Comparison of ENCODE assay signal across 8 mouse cellular contexts in the genomic region with DNA sequence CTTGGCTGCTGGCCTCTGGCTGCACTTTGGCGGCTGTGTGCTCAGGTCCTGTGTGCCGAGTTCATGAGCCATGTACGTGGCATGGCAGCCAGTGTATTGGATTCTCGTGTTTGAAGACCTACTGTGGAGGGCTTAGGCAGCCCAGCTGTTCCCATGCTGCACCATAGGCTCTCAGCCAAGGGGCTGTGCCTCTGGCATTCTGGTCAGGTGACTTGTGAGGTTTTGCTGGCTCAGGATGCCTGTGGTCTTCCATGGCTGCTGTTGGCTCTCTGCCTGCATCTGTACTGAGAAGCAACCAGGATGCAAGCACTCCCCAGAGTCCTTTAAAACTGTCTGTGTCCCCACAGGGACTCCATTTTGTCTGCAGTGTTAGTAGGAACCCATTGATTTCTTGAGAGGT. TPM values are rescaled to one million over a fixed set of nuclear protein-coding genes. Genes with fewer than 3 reads are reported as not detected.
DNase-seq lines count a peak whose midpoint lies in the region; ATAC-seq lines count a peak whose summit lies in the region.

No protein-coding gene starts in this region.

- no peak for DNase-seq in liver, embryonic 13.5 days
- no peak for DNase-seq in liver
- DNase-seq in NIH3T3 (ENCODE audit: low read depth) = peak; percentile 74
- DNase-seq in kidney, postnatal 36 days = peak; percentile 62 to 75
- no peak for DNase-seq in spleen, adult 12 weeks (ENCODE audit: low spot score)
- DNase-seq in right cerebral cortex, adult 2 months (ENCODE audit: low spot score in 2 of 2) = no peak

- no peak for ATAC-seq in liver, embryonic 13.5 days (ENCODE audit: low read depth)
- ATAC-seq in heart, embryonic 15.5 days (replicated peaks; ENCODE audit: insufficient number of reproducible peaks, insufficient read depth, low FRiP score, low read depth) = 0 out of 2 replicates have a peak, but pooled peaks have one; percentile 18
- no peak for ATAC-seq in monocyte, adult 5-6 weeks (replicated peaks; ENCODE audit: insufficient number of reproducible peaks, low FRiP score, low TSS enrichment, poor library complexity, severe bottlenecking)

- H3K27me3 ChIP-seq in liver, embryonic 13.5 days = no peaks in the 10 kb centered on the region
- H3K27me3 ChIP-seq in heart, embryonic 15.5 days = no peaks in the 10 kb centered on the region

- H3K4me3 ChIP-seq in liver, embryonic 13.5 days (replicated peaks) = no peak overlapping the region
- H3K4me3 ChIP-seq in heart, embryonic 15.5 days = no peak overlapping the region

- H3K9ac ChIP-seq in liver, embryonic 13.5 days = no peak overlapping the region
- no peak overlapping the region for H3K9ac ChIP-seq in heart, embryonic 15.5 days

- 77% methylated on average over 4 of the region's 4 CpGs for WGBS in liver, embryonic 13.5 days (ENCODE audit: insufficient replicate concordance)
- 65% methylated on average over 4 of the region's 4 CpGs for WGBS in heart, embryonic 15.5 days

- peaks cover 71% of the 10 kb centered on the region for H3K4me1 ChIP-seq in liver, embryonic 13.5 days (replicated peaks)
- peaks cover 33% of the 10 kb centered on the region for H3K4me1 ChIP-seq in heart, embryonic 15.5 days (replicated peaks)

- H3K9me3 ChIP-seq in liver, embryonic 13.5 days (replicated peaks) = no peaks in the 10 kb centered on the region
- no peaks in the 10 kb centered on the region for H3K9me3 ChIP-seq in heart, embryonic 15.5 days (replicated peaks)

- peak overlapping the region; percentile 45; the same call in 1 of the 2 replicates for H3K27ac ChIP-seq in liver, embryonic 13.5 days
- H3K27ac ChIP-seq in heart, embryonic 15.5 days = no peak overlapping the region

- peaks cover 8% of the 10 kb centered on the region for H3K36me3 ChIP-seq in liver, embryonic 13.5 days
- no peaks in the 10 kb centered on the region for H3K36me3 ChIP-seq in heart, embryonic 15.5 days

- no peak overlapping the region for H3K4me2 ChIP-seq in liver, embryonic 13.5 days
- H3K4me2 ChIP-seq in heart, embryonic 15.5 days = no peak overlapping the region

RNA-seq across cellular contexts. Expression of a gene that starts 33.0 kb away (rescaled TPM):
- polyA plus RNA-seq in liver, embryonic 13.5 days (2015; fragmentation: Nextera tagmentation; extraction: Ambion mirVana) = 0.22 and 0.30 TPM in 2 replicates
- 0.15 and 0.60 TPM in 2 replicates for polyA plus RNA-seq in heart, embryonic 15.5 days (2015; fragmentation: Nextera tagmentation; extraction: Ambion mirVana)
- total RNA-seq in monocyte, adult 5-6 weeks (2017) = 0.19 TPM in 1 of 3 replicates, not detected in the others

Comparison
In these comparisons a context has a peak if more than half of its experiments do, and no peak if none do; other contexts are left out.
1. DNase-seq: peak in NIH3T3 (single experiment) and kidney, postnatal 36 days (2 of 2); none in liver, embryonic 13.5 days (single experiment), liver (single experiment), spleen, adult 12 weeks (single experiment) and right cerebral cortex, adult 2 months (0 of 2).